18 mouse cellular contexts compared by ENCODE assay signal in genomic region chr16:94435495-94436234, GRCm38 (mm10).
DNase-seq lines count a peak whose midpoint lies in the region; ATAC-seq and TF ChIP-seq lines count a peak whose summit lies in the region.
"Had no signal": no experiment of that assay in that cellular context is flagged by ENCODE, and none has a peak within 500 bp of the region (broad histone marks: within the 10 kb centered on the region; RNA-seq: fewer than 3 reads in every experiment).

No protein-coding gene starts in this region.

- no peak overlapping the region for H3K27ac ChIP-seq in kidney, postnatal 0 days
- H3K27ac ChIP-seq in kidney, adult 2 months (ENCODE audit: insufficient read depth, low read depth, low read length), result no peak overlapping the region
- no peak overlapping the region for H3K27ac ChIP-seq in midbrain, postnatal 0 days (ENCODE audit: low read depth, low read length)
- H3K27ac ChIP-seq: embryonic facial prominence, embryonic 12.5 days; neural tube, embryonic 12.5 days had no signal

- peaks cover 60% of the 10 kb centered on the region for H3K36me3 ChIP-seq in kidney, postnatal 0 days (ENCODE audit: insufficient read depth, low read length)
- H3K36me3 ChIP-seq in kidney, adult 2 months (ENCODE audit: control insufficient read depth, insufficient read depth, low read length), result peaks cover 14% of the 10 kb centered on the region
- H3K36me3 ChIP-seq in midbrain, postnatal 0 days (ENCODE audit: insufficient read depth, low read length), result peaks cover 76% of the 10 kb centered on the region

- no peak for ATAC-seq in kidney, postnatal 0 days (replicated peaks; ENCODE audit: low FRiP score, low read depth)
- ATAC-seq in midbrain, postnatal 0 days (ENCODE audit: low FRiP score), result no peak
- ATAC-seq: forebrain, embryonic 16.5 days; liver, postnatal 0 days had no signal

- no peaks in the 10 kb centered on the region for H3K27me3 ChIP-seq in kidney, postnatal 0 days (ENCODE audit: insufficient read depth, low read length)
- H3K27me3 ChIP-seq in kidney, adult 2 months (replicated peaks; ENCODE audit: control insufficient read depth, insufficient read depth, low read length), result no peaks in the 10 kb centered on the region
- no peaks in the 10 kb centered on the region for H3K27me3 ChIP-seq in midbrain, postnatal 0 days (ENCODE audit: insufficient read depth, low read length)
- H3K27me3 ChIP-seq: embryonic facial prominence, embryonic 12.5 days; neural tube, embryonic 12.5 days had no signal

- WGBS in kidney, postnatal 0 days, result 84% methylated on average over 8 of the region's 8 CpGs
- WGBS in kidney, adult 2 months, result 79% methylated on average over 8 of the region's 8 CpGs
- 93% methylated on average over 8 of the region's 8 CpGs for WGBS in midbrain, postnatal 0 days

- no peaks in the 10 kb centered on the region for H3K4me1 ChIP-seq in kidney, postnatal 0 days (replicated peaks; ENCODE audit: insufficient read depth, low read length)
- no peaks in the 10 kb centered on the region for H3K4me1 ChIP-seq in kidney, adult 2 months (ENCODE audit: control insufficient read depth, insufficient read depth, low read length)
- H3K4me1 ChIP-seq in midbrain, postnatal 0 days (ENCODE audit: insufficient read depth, low read length), result no peaks in the 10 kb centered on the region
- H3K4me1 ChIP-seq: embryonic facial prominence, embryonic 12.5 days; neural tube, embryonic 12.5 days had no signal

- H3K9me3 ChIP-seq in kidney, postnatal 0 days (replicated peaks; ENCODE audit: low read length), result no peaks in the 10 kb centered on the region
- no peaks in the 10 kb centered on the region for H3K9me3 ChIP-seq in midbrain, postnatal 0 days (ENCODE audit: low read length)
- H3K9me3 ChIP-seq: embryonic facial prominence, embryonic 12.5 days; neural tube, embryonic 12.5 days had no signal

- no peak for TF ChIP-seq CTCF in kidney, postnatal 0 days (IDR thresholded peaks at IDR 0.05; ENCODE audit: low read depth)
- TF ChIP-seq CTCF in kidney, adult 2 months (conservative IDR thresholded peaks at IDR 0.05; ENCODE audit: insufficient read depth, insufficient read length, low read depth, low read length), result no peak
- TF ChIP-seq CTCF in brain, embryonic 14.5 days (IDR thresholded peaks at IDR 0.05; ENCODE audit: borderline replicate concordance, extremely low read depth, insufficient read depth, insufficient read length), result no peak
- TF ChIP-seq CTCF in midbrain, postnatal 0 days (IDR thresholded peaks at IDR 0.05), result no peak

- no peak overlapping the region for H3K4me3 ChIP-seq in kidney, postnatal 0 days (replicated peaks; ENCODE audit: low read depth, low read length)
- no peak overlapping the region for H3K4me3 ChIP-seq in kidney, adult 2 months (ENCODE audit: insufficient read depth, low read depth, low read length)
- no peak overlapping the region for H3K4me3 ChIP-seq in midbrain, postnatal 0 days (ENCODE audit: low read depth, low read length)
- H3K4me3 ChIP-seq: embryonic facial prominence, embryonic 12.5 days; layer of hippocampus, adult 2 months; neural tube, embryonic 12.5 days had no signal

- TF ChIP-seq POLR2A in kidney, adult 2 months (IDR thresholded peaks at IDR 0.05; ENCODE audit: low read depth, low read length), result no peak
- TF ChIP-seq POLR2A in brain, embryonic 14.5 days (IDR thresholded peaks at IDR 0.05; ENCODE audit: borderline replicate concordance, extremely low read depth, insufficient read depth, insufficient read length, poor library complexity, severe bottlenecking), result no peak

- H3K4me2 ChIP-seq in kidney, postnatal 0 days (ENCODE audit: low read length), result no peak overlapping the region
- H3K4me2 ChIP-seq in midbrain, postnatal 0 days (ENCODE audit: low read depth, low read length, poor library complexity, severe bottlenecking), result no peak overlapping the region
- H3K4me2 ChIP-seq: embryonic facial prominence, embryonic 12.5 days; neural tube, embryonic 12.5 days had no signal

- intact Hi-C loops in left cerebral cortex, postnatal 36 days (cut with DNase I), result no loop called here

- no peak overlapping the region for H3K9ac ChIP-seq in kidney, postnatal 0 days (ENCODE audit: low read depth, low read length)
- H3K9ac ChIP-seq in midbrain, postnatal 0 days (replicated peaks; ENCODE audit: low read length, poor library complexity, severe bottlenecking), result no peak overlapping the region
- H3K9ac ChIP-seq: embryonic facial prominence, embryonic 12.5 days; liver, postnatal 0 days; neural tube, embryonic 12.5 days had no signal

- peak; percentile 68 for DNase-seq in kidney, postnatal 0 days (ENCODE audit: low spot score)
- DNase-seq in kidney, adult 2 months, result no peak
- DNase-seq in Muller cell, postnatal 12 days (ENCODE audit: inconsistent ontology term), result peak; percentile 86
- peak; percentile 20 for DNase-seq in brain, embryonic 14.5 days (ENCODE audit: low read depth)
- DNase-seq in lung, postnatal 36 days, result peak; percentile 26
- DNase-seq in left cerebral cortex, postnatal 36 days (ENCODE audit: low spot score in 2 of 2), result no peak
- DNase-seq in left cerebral cortex, adult 18-20 months (ENCODE audit: low spot score in 2 of 2), result no peak
- DNase-seq in midbrain, postnatal 0 days (ENCODE audit: low spot score), result no peak
- DNase-seq: gastrocnemius, postnatal 25 days; kidney, adult 8-10 months; liver, postnatal 0 days; midbrain, embryonic 14.5 days; spleen, adult 18-20 months; thymus, adult 18-20 months had no signal

Comparison
In these comparisons a context has a peak if more than half of its experiments do, and no peak if none do; other contexts are left out.
1. DNase-seq: peak in kidney, postnatal 0 days (single experiment), Muller cell, postnatal 12 days (single experiment), brain, embryonic 14.5 days (single experiment) and lung, postnatal 36 days (single experiment); none in kidney, adult 2 months (single experiment), left cerebral cortex, postnatal 36 days (0 of 2), left cerebral cortex, adult 18-20 months (0 of 2) and midbrain, postnatal 0 days (single experiment).